Mouse (Mus musculus) embryonic facial prominence, embryonic 12.5 days (tissue): ENCODE results near the gene Pfkl. TPM values are rescaled to one million over a fixed set of nuclear protein-coding genes. Genes with fewer than 3 reads are reported as not detected.

Source experiments
- ATAC-seq: fragments of 200-750 bp; cut with Nextera tagmentation; 2 replicates; pipeline ENCODE4 v1.8.0; 2017; ENCODE audit not compliant: insufficient number of reproducible peaks, insufficient read depth, low FRiP score, low TSS enrichment
- H3K27ac ChIP-seq: fragments of 300-500 bp; sonication (generic); 2 replicates; pipeline ENCODE4 v1.5.1; 2016; ENCODE audit warnings: mild to moderate bottlenecking
- H3K27me3 ChIP-seq: fragments of 300-500 bp; sonication (generic); 2 replicates; pipeline ENCODE4 v1.6.1; 2016; ENCODE audit warnings: mild to moderate bottlenecking, moderate library complexity
- H3K36me3 ChIP-seq: fragments of 300-500 bp; sonication (generic); 2 replicates; pipeline ENCODE4 v1.6.1; 2016; ENCODE audit warnings: mild to moderate bottlenecking
- H3K4me1 ChIP-seq: fragments of 300-500 bp; sonication (generic); 2 replicates; pipeline ENCODE4 v1.6.1; 2016
- H3K4me2 ChIP-seq: fragments of 300-500 bp; sonication (generic); replicated peaks from 2 replicates; pipeline ENCODE4 v1.6.1; 2016; ENCODE audit warnings: mild to moderate bottlenecking, moderate library complexity
- H3K4me3 ChIP-seq: fragments of 300-500 bp; sonication (generic); 2 replicates; pipeline ENCODE4 v1.5.1; 2016; ENCODE audit warnings: mild to moderate bottlenecking
- H3K9ac ChIP-seq: fragments of 300-500 bp; sonication (generic); 2 replicates; pipeline ENCODE4 v1.6.1; 2016; ENCODE audit warnings: mild to moderate bottlenecking, moderate library complexity
- H3K9me3 ChIP-seq: fragments of 300-500 bp; sonication (generic); 2 replicates; pipeline ENCODE4 v1.6.1; 2016; ENCODE audit warnings: mild to moderate bottlenecking, moderate library complexity
- WGBS: fragments of 180-500 bp; shearing (Covaris S2); methylation state at CpG from one replicate; pipeline ENCODE4 v1.1.7; 2016; 5-methylcytosine and 5-hydroxymethylcytosine counted together
- polyA plus RNA-seq: library from polyadenylated mRNA; unstranded; fragments of >200 nt; fragmentation: Nextera tagmentation; extraction: Ambion mirVana; gene quantifications from 2 replicates; pipeline ENCODE4 v1.2.1, GENCODE M21; 2016

Pfkl gene
- polyA plus RNA-seq, 1 experiment from 2014 or later = 137 TPM

GRCm38 (mm10) chr10:78010335-78010734 is 452 bp upstream of the Pfkl start:
- H3K4me1 ChIP-seq = peaks cover 30% of the 10 kb centered on the region
- no peaks in the 10 kb centered on the region for H3K27me3 ChIP-seq
- 0 out of 2 replicates have a peak overlapping the region, but pooled peaks have one; percentile 10 for H3K9ac ChIP-seq
- WGBS = 17% methylated on average over 10 of the region's 10 CpGs
- peaks cover 4% of the 10 kb centered on the region; the same call in 1 of the 2 replicates for H3K36me3 ChIP-seq
- ATAC-seq = no peak
- H3K9me3 ChIP-seq = no peaks in the 10 kb centered on the region
- peak overlapping the region; percentile 78 for H3K4me2 ChIP-seq
- no peak overlapping the region for H3K27ac ChIP-seq
- peak overlapping the region; percentile 16 for H3K4me3 ChIP-seq

- H3K36me3 ChIP-seq = peaks cover 13% of the 10 kb centered on the region
- H3K27ac ChIP-seq = peak overlapping the region; percentile 94
- H3K9ac ChIP-seq = peak overlapping the region; percentile 79
- H3K4me1 ChIP-seq = peaks cover 30% of the 10 kb centered on the region
- ATAC-seq = peak; percentile 95
- H3K4me2 ChIP-seq = peak overlapping the region; percentile 78
- H3K4me3 ChIP-seq = peak overlapping the region; percentile 64
- 1% methylated on average over 59 of the region's 59 CpGs for WGBS
- H3K9me3 ChIP-seq = no peaks in the 10 kb centered on the region
- no peaks in the 10 kb centered on the region for H3K27me3 ChIP-seq
Observed at GRCm38 (mm10) chr10:78009184-78009944, 519 bp downstream of the Pfkl start.

DNA sequence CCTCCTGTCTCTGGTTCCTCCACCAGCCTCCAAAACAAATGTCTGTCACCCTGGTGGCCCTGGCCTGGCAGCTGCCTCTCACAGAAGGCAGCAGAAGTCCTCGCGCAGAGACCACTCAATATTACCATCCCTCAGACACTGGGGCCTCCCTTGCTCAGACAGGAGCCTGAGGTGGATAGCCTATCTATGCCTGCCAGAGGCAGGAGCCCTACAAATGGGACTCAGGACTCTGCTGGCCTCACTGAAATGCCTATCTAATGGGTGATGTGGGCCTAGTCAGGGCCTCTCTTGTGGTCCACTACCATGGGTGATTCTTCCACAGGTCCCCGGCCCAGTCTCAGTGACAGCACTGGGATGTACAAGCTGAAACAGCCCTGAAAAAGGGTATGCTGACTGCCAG is 1.7 kb downstream of the Pfkl start:
- H3K4me2 ChIP-seq = peak overlapping the region; percentile 78
- H3K36me3 ChIP-seq = peaks cover 14% of the 10 kb centered on the region
- H3K9ac ChIP-seq = peak overlapping the region; percentile 79
- peak overlapping the region; percentile 94; the same call in 1 of the 2 replicates for H3K27ac ChIP-seq
- WGBS = 74% methylated on average over 3 of the region's 3 CpGs
- H3K4me3 ChIP-seq = peak overlapping the region; percentile 64
- no peaks in the 10 kb centered on the region for H3K9me3 ChIP-seq
- H3K4me1 ChIP-seq = peaks cover 30% of the 10 kb centered on the region
- H3K27me3 ChIP-seq = no peaks in the 10 kb centered on the region
- ATAC-seq = no peak

- H3K4me2 ChIP-seq = peak overlapping the region; percentile 9; the same call in 1 of the 2 replicates
- H3K4me1 ChIP-seq = peaks cover 30% of the 10 kb centered on the region
- 16% methylated on average over 7 of the region's 7 CpGs for WGBS
- no peak overlapping the region for H3K9ac ChIP-seq
- no peak overlapping the region for H3K4me3 ChIP-seq
- H3K9me3 ChIP-seq = no peaks in the 10 kb centered on the region
- H3K36me3 ChIP-seq = peaks cover 18% of the 10 kb centered on the region
- no peaks in the 10 kb centered on the region for H3K27me3 ChIP-seq
- no peak overlapping the region for H3K27ac ChIP-seq
- no peak for ATAC-seq
Observed at GRCm38 (mm10) chr10:78007203-78007602, 2.7 kb downstream of the Pfkl start.

- Histone ChIP-seq H3K9ac (no peak overlapping the region; the same call in none of the 2 replicates), H3K4me1 (peaks cover 30% of the 10 kb centered on the region), H3K36me3 (peaks cover 31% of the 10 kb centered on the region), H3K27ac (no peak overlapping the region), H3K4me2 (no peak overlapping the region), H3K27me3 (no peaks in the 10 kb centered on the region), H3K4me3 (no peak overlapping the region), H3K9me3 (no peaks in the 10 kb centered on the region)
- WGBS = 82% methylated on average over 4 of the region's 4 CpGs
- no peak for ATAC-seq
Observed at GRCm38 (mm10) chr10:78005791-78006438, 4.0 kb downstream of the Pfkl start.

GRCm38 (mm10) chr10:78004479-78005100 is 5.3 kb downstream of the Pfkl start:
- Histone ChIP-seq H3K4me3 (no peak overlapping the region), H3K36me3 (peaks cover 44% of the 10 kb centered on the region), H3K4me2 (no peak overlapping the region), H3K9me3 (no peaks in the 10 kb centered on the region), H3K27ac (no peak overlapping the region), H3K4me1 (peaks cover 28% of the 10 kb centered on the region), H3K27me3 (no peaks in the 10 kb centered on the region), H3K9ac (no peak overlapping the region)
- no peak for ATAC-seq
- 84% methylated on average over 3 of the region's 3 CpGs for WGBS

- Histone ChIP-seq H3K27ac (no peak overlapping the region), H3K4me2 (no peak overlapping the region), H3K27me3 (no peaks in the 10 kb centered on the region), H3K36me3 (peaks cover 67% of the 10 kb centered on the region), H3K4me1 (peaks cover 13% of the 10 kb centered on the region), H3K9ac (no peak overlapping the region), H3K9me3 (no peaks in the 10 kb centered on the region), H3K4me3 (no peak overlapping the region)
- 90% methylated on average over 2 of the region's 2 CpGs for WGBS
- no peak for ATAC-seq
Observed at GRCm38 (mm10) chr10:78002316-78002715, 7.6 kb downstream of the Pfkl start.

- Histone ChIP-seq H3K4me1 (peaks cover 8% of the 10 kb centered on the region), H3K27ac (no peak overlapping the region), H3K4me2 (no peak overlapping the region), H3K4me3 (no peak overlapping the region), H3K9ac (no peak overlapping the region), H3K9me3 (no peaks in the 10 kb centered on the region), H3K27me3 (no peaks in the 10 kb centered on the region), H3K36me3 (peaks cover 71% of the 10 kb centered on the region)
- ATAC-seq = no peak
- WGBS = 93% methylated on average over 11 of the region's 11 CpGs
Observed at GRCm38 (mm10) chr10:78001796-78002195, 8.1 kb downstream of the Pfkl start.

GRCm38 (mm10) chr10:78000200-78000599 is 9.7 kb downstream of the Pfkl start:
- WGBS = over 99% methylated on average over 5 of the region's 5 CpGs
- no peaks in the 10 kb centered on the region for H3K9me3 ChIP-seq
- no peak overlapping the region for H3K9ac ChIP-seq
- H3K4me3 ChIP-seq = no peak overlapping the region
- no peak for ATAC-seq
- no peaks in the 10 kb centered on the region for H3K27me3 ChIP-seq
- no peak overlapping the region for H3K4me2 ChIP-seq
- no peaks in the 10 kb centered on the region for H3K4me1 ChIP-seq
- H3K36me3 ChIP-seq = peaks cover 80% of the 10 kb centered on the region
- H3K27ac ChIP-seq = no peak overlapping the region

DNA sequence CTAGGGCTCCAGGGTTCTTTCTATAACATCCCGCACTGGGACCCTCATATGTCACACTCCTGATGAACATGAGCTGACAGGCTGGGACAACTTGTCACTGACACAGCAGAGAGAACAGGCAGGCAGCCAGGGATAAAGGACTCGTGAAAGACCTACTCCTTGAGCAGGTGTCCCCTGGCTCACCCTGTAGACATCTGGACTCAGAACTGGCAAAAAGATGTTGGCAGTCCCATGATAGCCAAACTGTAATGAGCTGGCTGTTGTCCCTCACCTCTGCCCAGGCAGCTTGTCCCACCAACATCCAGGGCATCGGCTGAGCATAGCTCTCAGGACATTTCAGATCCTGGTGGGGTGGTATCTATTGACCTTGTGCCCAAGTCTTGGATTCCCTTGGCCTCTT is 14.2 kb downstream of the Pfkl start:
- Histone ChIP-seq H3K4me2 (no peak overlapping the region), H3K27me3 (no peaks in the 10 kb centered on the region), H3K9me3 (no peaks in the 10 kb centered on the region), H3K9ac (no peak overlapping the region), H3K4me1 (no peaks in the 10 kb centered on the region), H3K36me3 (peaks cover 94% of the 10 kb centered on the region), H3K27ac (no peak overlapping the region), H3K4me3 (no peak overlapping the region)
- 85% methylated on average over 3 of the region's 3 CpGs for WGBS
- ATAC-seq = no peak

DNA sequence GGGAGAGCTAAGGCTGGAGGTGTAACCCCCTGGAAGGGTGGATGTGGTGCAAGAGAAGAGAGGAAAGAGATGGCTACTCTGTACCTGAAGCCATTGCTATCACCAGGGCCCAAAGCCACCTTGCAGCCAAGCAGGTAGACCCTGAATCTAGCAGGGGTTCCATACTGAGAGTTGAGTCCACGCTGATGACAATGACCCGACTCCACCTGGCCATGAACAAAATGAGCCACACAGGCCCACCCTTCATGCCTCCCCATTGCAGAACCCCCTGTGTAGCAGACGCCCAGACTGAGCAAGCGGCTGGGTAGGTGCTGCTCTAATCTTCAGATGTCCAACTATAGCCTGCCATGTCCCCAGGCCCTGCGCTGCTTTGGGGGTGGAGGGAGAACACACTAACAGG is 24.1 kb downstream of the Pfkl start:
- H3K9ac ChIP-seq = no peak overlapping the region
- H3K4me3 ChIP-seq = no peak overlapping the region
- no peaks in the 10 kb centered on the region for H3K4me1 ChIP-seq
- ATAC-seq = no peak
- no peak overlapping the region for H3K27ac ChIP-seq
- H3K27me3 ChIP-seq = no peaks in the 10 kb centered on the region
- H3K36me3 ChIP-seq = peaks cover 56% of the 10 kb centered on the region
- 73% methylated on average over 5 of the region's 5 CpGs for WGBS
- no peak overlapping the region for H3K4me2 ChIP-seq
- no peaks in the 10 kb centered on the region for H3K9me3 ChIP-seq
